Mouse (Mus musculus) G1E (cell line): ENCODE data around the gene Nectin2.

Source experiments
- CTCF ChIP-seq: IDR thresholded peaks from 2 replicates; pipeline ENCODE4 v1.5.1; 2012; ENCODE audit warnings: low read depth, low read length, inconsistent platforms, mixed read lengths
- GATA1 ChIP-seq: IDR thresholded peaks from 2 replicates; pipeline ENCODE4 v1.6.1; 2012; ENCODE audit warnings: borderline replicate concordance, low read length, inconsistent platforms, mixed read lengths
- GATA2 ChIP-seq: IDR thresholded peaks from 2 replicates; pipeline ENCODE4 v1.6.1; 2012; ENCODE audit warnings: low read depth, low read length, inconsistent platforms, borderline replicate concordance
- TAL1 ChIP-seq: conservative IDR thresholded peaks from 2 replicates; pipeline ENCODE4 v1.6.1; 2012; ENCODE audit warnings: low read depth, low read length, inconsistent platforms, mixed read lengths

GRCm38 (mm10) chr7:19718297-19718952 is 31.9 kb downstream of the Nectin2 start:
- TF ChIP-seq CTCF (no peak), GATA1 (no peak), GATA2 (no peak), TAL1 (no peak)
